Mouse (Mus musculus) forebrain, postnatal 0 days (tissue): ENCODE measurements around the gene Slc26a9. TPM values are rescaled to one million over a fixed set of nuclear protein-coding genes. Genes with fewer than 3 reads are reported as not detected.

Source experiments
- ATAC-seq: fragments of 200-750 bp; cut with Nextera tagmentation; 2 replicates; pipeline ENCODE4 v1.8.0; 2017; ENCODE audit warnings: mild to moderate bottlenecking, moderate library complexity
- DNase-seq: peaks from one replicate; pipeline ENCODE4 v3.0.0-alpha.2; 2015
- H3K27ac ChIP-seq: fragments of 300-500 bp; sonication (generic); 2 replicates; pipeline ENCODE4 v1.5.1; 2014; ENCODE audit warnings: low read depth, mild to moderate bottlenecking, antibody characterized with exemption, low read length, moderate library complexity, mixed read lengths
- H3K27me3 ChIP-seq: fragments of 300-500 bp; sonication (generic); 2 replicates; pipeline ENCODE4 v1.6.1; 2014; ENCODE audit warnings: mild to moderate bottlenecking, low read length, mixed read lengths; ENCODE audit not compliant: insufficient read depth
- H3K36me3 ChIP-seq: fragments of 300-500 bp; sonication (generic); 2 replicates; pipeline ENCODE4 v1.6.1; 2014; ENCODE audit warnings: mild to moderate bottlenecking, moderate library complexity; ENCODE audit not compliant: insufficient read depth
- H3K4me1 ChIP-seq: fragments of 300-500 bp; sonication (generic); 2 replicates; pipeline ENCODE4 v1.6.1; 2014; ENCODE audit warnings: antibody characterized with exemption; ENCODE audit not compliant: insufficient read depth
- H3K4me2 ChIP-seq: fragments of 300-500 bp; sonication (generic); 2 replicates; pipeline ENCODE4 v1.6.1; 2014; ENCODE audit warnings: low read depth, mild to moderate bottlenecking, moderate library complexity
- H3K4me3 ChIP-seq: fragments of 300-500 bp; sonication (generic); 2 replicates; pipeline ENCODE4 v1.5.1; 2014; ENCODE audit warnings: low read depth, low read length, mixed read lengths
- H3K9ac ChIP-seq: fragments of 300-500 bp; sonication (generic); 2 replicates; pipeline ENCODE4 v1.6.1; 2014; ENCODE audit warnings: mild to moderate bottlenecking
- H3K9me3 ChIP-seq: fragments of 300-500 bp; sonication (generic); 2 replicates; pipeline ENCODE4 v1.6.1; 2016; ENCODE audit warnings: low read length
- CTCF ChIP-seq: sonication (generic); IDR thresholded peaks from 2 replicates; pipeline ENCODE4 v1.5.1; 2016; ENCODE audit warnings: antibody characterized with exemption, control low read depth, low read depth
- WGBS: fragments of 180-500 bp; shearing (Covaris S2); extraction: QIAGEN DNeasy Blood & Tissue Kit; methylation state at CpG from one replicate; pipeline ENCODE4 v1.1.7; 2014; 5-methylcytosine and 5-hydroxymethylcytosine counted together
- polyA plus RNA-seq: library from polyadenylated mRNA; unstranded; fragments of >200 nt; fragmentation: Nextera tagmentation; extraction: Ambion mirVana; gene quantifications from 2 replicates; pipeline ENCODE4 v1.2.1, GENCODE M21; 2015
- total RNA-seq: library from RNA; depleted of rRNA; stranded (reverse); fragments of >200 nt; gene quantifications from 2 replicates; pipeline ENCODE4 v1.2.3, GENCODE M21; 2014

Slc26a9 gene
- total and polyA plus RNA-seq, 2 experiments from 2014 or later: 0.15 to 0.67 TPM

DNA sequence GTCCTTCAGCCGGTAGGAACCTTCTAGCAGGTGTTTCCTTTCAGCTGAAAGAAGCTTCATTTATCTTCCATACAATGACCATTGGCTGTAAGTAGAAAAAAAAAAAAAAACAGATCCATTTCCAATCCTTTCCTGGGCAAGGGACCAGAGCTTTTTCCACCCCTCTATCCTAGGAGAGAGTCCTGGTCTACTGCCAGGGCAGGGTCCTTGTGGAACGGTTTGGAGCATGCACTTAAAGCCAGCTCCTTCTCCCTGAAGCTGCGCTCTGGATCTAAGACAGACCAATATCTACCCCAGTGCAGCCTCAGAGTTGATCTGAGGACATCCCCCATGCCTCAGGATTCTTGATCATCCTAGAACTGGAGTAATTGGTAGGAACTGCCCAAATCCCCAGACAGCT, 21.8 kb upstream of the Slc26a9 start:
- WGBS: 77% methylated on average over 3 of the region's 3 CpGs
- no peak for TF ChIP-seq CTCF
- H3K27me3 ChIP-seq: no peaks in the 10 kb centered on the region
- ATAC-seq (no peak), DNase-seq (no peak)
- H3K9me3 ChIP-seq: no peaks in the 10 kb centered on the region
- H3K4me2 ChIP-seq: no peak overlapping the region
- H3K27ac ChIP-seq: no peak overlapping the region
- no peak overlapping the region for H3K9ac ChIP-seq
- no peaks in the 10 kb centered on the region for H3K36me3 ChIP-seq
- no peak overlapping the region for H3K4me3 ChIP-seq
- no peaks in the 10 kb centered on the region for H3K4me1 ChIP-seq

DNA sequence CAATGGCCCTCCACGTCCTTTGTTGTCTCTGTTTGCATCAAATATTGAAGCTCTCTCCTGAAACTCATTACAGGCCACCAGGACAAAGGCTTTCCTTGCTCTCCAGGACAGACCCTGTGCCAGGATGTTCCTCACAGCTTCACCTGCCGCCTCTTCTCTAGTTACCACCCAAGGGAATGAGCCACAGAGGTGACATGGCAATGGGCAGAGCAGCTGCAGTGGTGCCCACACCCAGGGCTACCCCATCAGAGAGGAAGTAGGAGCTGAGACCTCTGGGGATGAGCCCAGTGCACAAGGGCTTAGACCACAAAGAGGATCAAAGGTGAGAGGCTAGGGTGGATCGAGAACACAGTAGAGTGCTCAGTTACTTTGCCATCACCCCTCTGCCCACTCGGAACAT, 20.3 kb upstream of the Slc26a9 start:
- Histone ChIP-seq H3K4me3 (no peak overlapping the region), H3K27ac (no peak overlapping the region), H3K4me1 (no peaks in the 10 kb centered on the region), H3K9me3 (no peaks in the 10 kb centered on the region), H3K4me2 (no peak overlapping the region), H3K9ac (no peak overlapping the region), H3K36me3 (no peaks in the 10 kb centered on the region), H3K27me3 (no peaks in the 10 kb centered on the region)
- DNase-seq (no peak), ATAC-seq (no peak)
- TF ChIP-seq CTCF: no peak
- WGBS: 47% methylated on average over 4 of the region's 4 CpGs

DNA sequence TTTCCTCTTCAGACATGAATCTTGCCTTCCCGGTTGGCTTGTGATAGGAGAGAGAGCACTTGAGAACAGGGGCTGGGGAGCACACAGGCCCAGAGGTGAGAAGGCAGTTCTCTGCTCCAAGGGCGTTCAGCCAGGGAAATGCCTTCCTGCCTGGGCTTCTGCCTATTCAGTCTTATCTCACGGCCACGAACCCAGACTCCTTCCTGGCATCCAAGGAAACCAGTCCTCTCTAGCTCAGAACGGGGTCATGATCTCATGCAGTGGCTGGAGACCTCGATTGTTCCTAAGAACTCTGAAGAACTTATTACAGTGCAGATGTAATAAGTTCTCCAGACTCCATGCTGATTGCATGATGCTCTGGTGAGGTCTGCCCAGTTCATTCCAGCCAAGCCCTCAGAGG, 17.2 kb upstream of the Slc26a9 start:
- Histone ChIP-seq H3K4me3 (no peak overlapping the region), H3K27me3 (no peaks in the 10 kb centered on the region), H3K4me2 (no peak overlapping the region), H3K27ac (no peak overlapping the region), H3K36me3 (no peaks in the 10 kb centered on the region), H3K9me3 (no peaks in the 10 kb centered on the region), H3K9ac (no peak overlapping the region), H3K4me1 (no peaks in the 10 kb centered on the region)
- ATAC-seq (no peak), DNase-seq (no peak)
- WGBS: 79% methylated on average over 6 of the region's 6 CpGs
- TF ChIP-seq CTCF: no peak

DNA sequence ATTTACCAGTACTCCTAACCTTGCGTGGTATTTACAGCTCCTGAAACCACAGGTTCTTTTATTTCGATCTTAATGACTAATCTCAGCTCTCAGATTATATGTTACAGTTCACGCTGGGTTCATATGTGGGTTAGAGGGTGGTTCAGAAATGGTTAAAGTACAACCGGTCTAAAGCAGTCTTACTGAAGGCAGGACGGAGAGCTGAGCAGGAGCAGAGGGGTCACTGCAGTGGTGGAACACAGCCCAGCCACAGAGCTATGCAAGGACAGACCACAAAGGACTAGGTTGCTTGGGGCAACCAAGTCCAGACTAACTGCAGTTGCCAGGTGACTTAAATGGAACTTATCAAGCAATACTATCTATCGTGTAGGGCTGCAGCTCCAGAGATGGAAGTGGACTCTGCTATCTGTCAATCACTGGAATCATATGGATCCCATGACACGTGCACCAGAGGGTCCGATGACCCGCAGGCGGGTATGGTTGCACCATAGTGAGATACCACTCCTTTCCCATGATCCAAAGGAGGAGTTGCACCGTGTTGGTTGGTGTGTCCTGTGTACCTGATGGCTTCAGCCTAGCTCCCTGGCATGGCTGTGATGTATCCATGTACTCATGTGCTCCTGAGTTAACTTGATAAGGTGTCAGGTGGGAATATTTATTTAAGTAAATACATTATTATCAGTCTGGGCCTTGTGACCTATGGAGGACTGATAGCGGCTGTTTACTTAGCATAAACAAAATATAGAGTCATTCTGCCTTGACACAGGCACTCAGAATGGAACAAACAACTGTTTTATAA, 13.0 kb upstream of the Slc26a9 start:
- no peak overlapping the region for H3K9ac ChIP-seq
- no peaks in the 10 kb centered on the region for H3K36me3 ChIP-seq
- TF ChIP-seq CTCF: no peak
- no peaks in the 10 kb centered on the region for H3K4me1 ChIP-seq
- H3K4me3 ChIP-seq: no peak overlapping the region
- H3K9me3 ChIP-seq: no peaks in the 10 kb centered on the region
- ATAC-seq (0 out of 2 replicates have a peak, but pooled peaks have one; percentile 34), DNase-seq (no peak)
- H3K27ac ChIP-seq: no peak overlapping the region
- no peak overlapping the region for H3K4me2 ChIP-seq
- H3K27me3 ChIP-seq: no peaks in the 10 kb centered on the region
- 89% methylated on average over 12 of the region's 12 CpGs for WGBS

DNA sequence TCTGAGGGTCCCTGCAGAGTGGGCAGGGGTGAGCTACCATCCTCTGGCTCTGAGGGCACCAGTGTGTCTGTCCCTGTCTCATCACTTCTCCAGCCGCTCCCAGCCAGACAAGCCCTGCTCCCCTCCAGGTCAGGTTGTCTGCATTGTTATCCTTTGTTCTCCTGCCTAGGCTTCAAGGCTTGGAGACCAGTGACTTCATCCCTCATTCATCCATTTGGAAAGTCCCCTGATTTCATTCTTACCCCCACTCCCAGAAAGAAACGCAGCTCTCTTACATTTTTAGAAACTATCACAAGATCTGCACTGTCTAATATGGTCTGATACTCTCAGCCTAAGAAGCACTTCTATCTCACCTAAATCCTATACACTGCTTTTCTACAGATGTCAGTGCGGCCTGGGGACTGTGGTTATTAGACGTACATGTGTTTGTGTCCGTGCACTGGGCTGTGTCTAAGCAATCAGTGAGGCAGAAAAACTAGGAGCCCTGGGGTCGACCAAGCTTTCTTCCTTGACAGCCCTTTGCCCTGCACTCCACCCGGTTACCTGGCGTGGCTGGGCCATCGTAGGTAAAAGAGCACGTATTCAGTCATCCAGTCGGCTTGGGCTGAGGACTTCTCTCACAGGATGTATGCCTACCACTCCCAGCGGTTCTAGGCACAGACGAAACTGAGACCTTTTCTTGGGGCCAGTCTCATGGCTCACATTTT, 10.2 kb upstream of the Slc26a9 start:
- WGBS: 46% methylated on average over 13 of the region's 13 CpGs
- ATAC-seq: no peak
- 0 out of 2 replicates have a peak, but pooled peaks cover 7% of the 10 kb centered on the region for H3K4me1 ChIP-seq

DNA sequence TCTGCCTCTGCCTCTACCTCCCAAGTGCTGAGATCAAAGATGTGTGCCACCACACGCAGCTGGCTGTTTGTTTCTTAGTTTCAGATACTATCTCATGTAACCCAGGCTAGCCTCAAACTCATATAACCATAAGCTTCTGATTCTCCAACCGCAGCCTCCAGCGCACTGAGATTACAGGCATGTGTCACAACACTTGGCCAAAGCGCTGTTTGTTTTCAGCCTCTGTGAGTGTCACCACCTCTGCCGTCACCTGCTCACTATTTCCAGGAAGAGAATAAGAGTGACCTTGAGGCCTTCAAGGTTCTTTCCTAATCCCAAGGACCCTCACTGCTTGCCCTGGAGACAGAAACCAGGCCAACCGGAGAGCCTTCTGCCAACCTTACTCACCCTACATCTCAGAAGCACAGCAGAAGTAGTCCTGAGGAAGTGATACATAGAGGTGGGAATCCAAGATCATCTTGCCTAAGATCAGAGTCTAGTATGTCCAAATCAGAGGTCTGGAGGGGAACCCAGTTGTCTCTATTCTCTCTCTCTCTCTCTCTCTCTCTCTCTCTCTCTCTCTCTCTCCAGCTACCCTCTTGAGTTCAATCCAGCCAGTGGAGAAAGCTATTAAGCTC, 9.1 kb upstream of the Slc26a9 start:
- H3K27ac ChIP-seq: no peak overlapping the region

More for the DNA sequence above, 10.2 kb upstream of the Slc26a9 start:
- no peaks in the 10 kb centered on the region for H3K27me3 ChIP-seq
- TF ChIP-seq CTCF: no peak
- DNase-seq: no peak
- H3K4me2 ChIP-seq: no peak overlapping the region
- H3K9me3 ChIP-seq: no peaks in the 10 kb centered on the region
- H3K9ac ChIP-seq: no peak overlapping the region
- no peak overlapping the region for H3K27ac ChIP-seq
- no peaks in the 10 kb centered on the region for H3K36me3 ChIP-seq
- H3K4me3 ChIP-seq: no peak overlapping the region

DNA sequence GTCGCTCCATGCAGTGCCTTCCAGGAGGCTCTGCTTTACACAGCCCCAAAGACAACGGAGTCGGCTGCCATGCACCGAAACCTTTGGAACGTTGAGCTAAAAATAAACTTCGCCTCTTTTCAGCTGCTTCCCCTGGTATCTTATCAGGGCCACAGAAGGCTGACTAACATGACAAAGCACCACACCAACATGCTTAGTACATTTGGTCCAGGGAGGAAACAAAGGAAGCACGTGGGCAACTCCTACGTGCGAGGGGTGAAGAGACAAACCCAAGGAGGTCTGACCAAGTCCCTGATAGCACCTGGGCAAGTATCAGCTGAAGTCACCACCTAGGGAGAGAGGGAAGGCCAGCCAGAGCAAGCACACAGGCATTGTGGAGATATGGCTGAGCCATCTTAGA, 7.3 kb upstream of the Slc26a9 start:
- no peak for TF ChIP-seq CTCF
- 90% methylated on average over 9 of the region's 9 CpGs for WGBS
- Histone ChIP-seq H3K4me2 (no peak overlapping the region), H3K4me1 (0 out of 2 replicates have a peak, but pooled peaks cover 7% of the 10 kb centered on the region), H3K27me3 (no peaks in the 10 kb centered on the region), H3K9ac (no peak overlapping the region), H3K4me3 (no peak overlapping the region), H3K27ac (no peak overlapping the region), H3K36me3 (no peaks in the 10 kb centered on the region), H3K9me3 (no peaks in the 10 kb centered on the region)
- DNase-seq (no peak), ATAC-seq (no peak)

More for the DNA sequence above, 9.1 kb upstream of the Slc26a9 start:
- Histone ChIP-seq H3K27me3 (no peaks in the 10 kb centered on the region), H3K4me3 (no peak overlapping the region), H3K9me3 (no peaks in the 10 kb centered on the region), H3K4me1 (0 out of 2 replicates have a peak, but pooled peaks cover 7% of the 10 kb centered on the region), H3K4me2 (no peak overlapping the region), H3K9ac (no peak overlapping the region), H3K36me3 (no peaks in the 10 kb centered on the region)
- DNase-seq: no peak
- ATAC-seq: no peak
- 97% methylated on average over 6 of the region's 6 CpGs for WGBS
- no peak for TF ChIP-seq CTCF
